Mouse (Mus musculus) kidney, postnatal 4 days (tissue): ENCODE data around the gene Pak1.
A peak's percentile ranks its signal among the peaks of the same experiment; 100 is the strongest.
"Not testable (repeated sequence)": the region's sequence is repeated elsewhere in the genome, so short reads cannot be mapped to it uniquely, and the experiment has no call there.

Source experiments
- DNase-seq, 2 experiments: peaks; one replicate each; pipeline ENCODE4 v3.0.0; 2021; ENCODE audit warnings: mixed read lengths in 2 of 2

Gene Pak1

DNA sequence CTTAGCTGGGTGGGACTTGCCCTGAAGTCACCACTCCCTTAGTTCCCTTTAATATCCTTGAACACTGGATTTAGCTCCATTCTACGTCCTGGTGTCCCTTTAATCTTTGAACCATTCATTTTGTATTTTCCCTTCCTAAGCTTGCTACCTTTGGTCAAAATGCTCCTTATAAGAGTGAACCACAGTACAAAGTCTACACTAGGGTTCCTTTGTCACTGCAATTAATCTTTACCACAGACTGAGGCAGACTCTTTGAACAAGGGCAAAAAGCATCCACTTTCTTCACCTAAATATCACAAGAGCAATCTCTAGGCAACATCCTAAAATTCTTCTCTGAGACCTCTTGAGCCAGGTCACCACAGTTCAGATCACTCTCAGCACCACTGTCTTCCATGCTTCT is 8.1 kb upstream of the Pak1 start:
- DNase-seq = no peak

DNA sequence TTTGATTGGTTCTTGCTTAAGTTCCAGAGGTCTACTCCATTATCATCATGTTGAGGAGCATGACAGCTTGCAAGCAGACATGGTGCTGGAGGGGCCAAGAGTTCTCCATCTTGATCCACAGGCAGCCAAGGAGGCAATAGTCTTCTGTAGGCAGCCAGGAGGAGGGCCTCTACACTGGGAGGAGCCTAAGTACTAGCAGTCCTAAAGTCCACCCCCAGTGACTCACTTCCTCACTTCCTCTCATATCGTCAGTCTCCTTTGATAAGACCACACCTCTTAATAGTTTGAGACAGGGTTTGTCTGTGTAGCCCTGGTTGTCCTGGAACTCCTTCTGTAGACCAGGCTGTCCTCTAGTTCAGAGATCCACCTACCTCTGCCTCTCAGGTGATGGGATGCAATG is 7.5 kb upstream of the Pak1 start:
- DNase-seq = no peak

DNA sequence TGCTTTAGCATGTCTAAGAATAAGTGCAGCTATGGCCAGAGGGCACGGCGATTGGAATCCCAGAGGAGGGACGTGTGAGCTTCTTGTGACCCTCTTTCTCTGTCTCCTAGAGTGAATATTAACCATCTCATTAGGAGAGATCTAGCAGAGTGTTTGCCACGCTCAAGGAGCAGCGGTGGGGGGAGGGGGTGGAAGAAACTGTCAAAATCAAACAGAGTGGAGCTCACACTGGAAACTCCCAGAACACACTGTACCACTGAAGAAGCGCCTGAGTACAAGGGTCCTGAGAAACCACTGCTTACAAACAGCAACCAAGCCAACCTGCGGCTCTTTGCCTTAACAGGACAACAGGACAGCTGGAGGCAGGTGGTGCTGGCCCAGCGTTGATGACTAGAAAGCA is 6.8 kb upstream of the Pak1 start:
- peak in 1 of 2 experiments; percentile 46 for DNase-seq

DNA sequence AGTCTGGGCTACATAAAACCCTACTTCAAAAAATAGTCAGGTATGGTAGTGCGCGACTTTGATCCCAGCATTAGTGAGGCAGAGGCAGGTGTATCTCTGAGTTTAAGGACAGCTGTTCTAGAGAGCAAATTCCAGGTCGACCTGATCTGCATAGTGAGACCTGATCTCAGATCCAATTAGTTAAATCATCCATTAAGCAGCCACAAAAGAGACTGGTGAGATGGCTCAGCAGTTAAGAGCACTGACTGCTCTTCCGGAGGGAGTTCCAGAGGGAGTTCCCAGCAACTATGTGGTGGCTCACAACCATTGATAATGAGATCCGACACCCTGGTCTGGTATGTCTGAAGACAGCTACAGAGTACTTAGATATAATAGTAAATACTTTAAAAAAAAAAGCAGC is 4.8 kb upstream of the Pak1 start:
- no peak for DNase-seq

DNA sequence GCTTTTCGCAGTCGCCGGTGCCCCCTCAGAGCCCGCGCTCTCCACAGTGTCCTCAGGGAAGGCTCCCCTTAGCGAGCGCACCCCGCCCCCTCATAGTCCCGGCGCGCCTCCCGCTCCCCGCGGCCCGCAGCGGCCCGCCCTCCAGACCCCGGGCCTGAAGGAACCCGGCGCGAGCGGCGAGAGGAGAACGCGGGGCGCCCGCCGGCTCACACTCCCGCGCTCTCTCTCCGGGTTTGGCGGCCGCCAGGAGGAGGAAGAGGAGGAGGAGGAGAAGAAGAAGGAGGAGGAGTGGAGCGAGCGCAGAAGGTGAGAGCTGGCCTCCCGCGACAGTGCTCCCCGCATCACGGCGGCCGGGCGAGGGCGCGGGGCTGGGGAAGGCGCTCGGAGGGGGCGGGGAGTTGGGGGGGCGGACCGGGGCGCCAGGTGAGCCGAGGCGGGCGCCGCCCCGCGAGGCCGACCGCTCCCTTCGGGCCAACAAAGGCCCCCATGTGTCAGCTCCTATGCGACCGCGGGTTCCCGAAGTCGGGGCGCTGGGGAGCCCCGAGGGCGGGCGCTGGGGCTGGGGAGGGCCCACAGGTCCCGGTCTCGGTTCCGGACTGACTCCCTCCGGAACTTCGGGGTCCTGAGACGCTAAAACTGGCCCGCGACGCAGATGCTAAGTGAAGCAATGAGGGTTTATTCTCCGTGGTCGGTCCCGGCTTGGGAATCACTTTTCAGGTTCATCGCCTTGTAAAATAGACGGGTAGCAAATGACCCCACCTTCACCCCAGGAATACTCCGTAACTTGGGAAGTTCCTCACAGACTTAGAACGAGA is 535 bp downstream of the Pak1 start:
- no peak for DNase-seq

DNA sequence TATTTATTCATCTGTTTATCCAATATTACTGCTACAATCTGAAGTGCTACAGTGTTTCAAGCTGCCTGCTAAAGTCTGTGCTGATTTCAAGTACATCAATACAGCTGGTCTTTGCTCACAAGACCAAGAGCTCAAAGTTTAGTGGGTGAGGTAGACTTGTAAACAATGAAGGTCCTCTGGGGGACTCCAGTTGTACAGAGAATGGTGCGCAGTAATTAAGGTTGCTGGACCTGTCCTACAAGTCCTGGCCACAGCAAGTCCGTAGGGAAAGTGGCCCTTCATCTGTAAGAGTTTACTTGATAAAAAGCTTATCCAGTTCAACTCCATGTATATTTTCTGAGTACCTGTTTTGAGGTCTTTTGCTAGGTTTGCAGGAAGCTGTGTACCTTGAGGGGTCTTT is 1.9 kb downstream of the Pak1 start:
- no peak for DNase-seq

DNA sequence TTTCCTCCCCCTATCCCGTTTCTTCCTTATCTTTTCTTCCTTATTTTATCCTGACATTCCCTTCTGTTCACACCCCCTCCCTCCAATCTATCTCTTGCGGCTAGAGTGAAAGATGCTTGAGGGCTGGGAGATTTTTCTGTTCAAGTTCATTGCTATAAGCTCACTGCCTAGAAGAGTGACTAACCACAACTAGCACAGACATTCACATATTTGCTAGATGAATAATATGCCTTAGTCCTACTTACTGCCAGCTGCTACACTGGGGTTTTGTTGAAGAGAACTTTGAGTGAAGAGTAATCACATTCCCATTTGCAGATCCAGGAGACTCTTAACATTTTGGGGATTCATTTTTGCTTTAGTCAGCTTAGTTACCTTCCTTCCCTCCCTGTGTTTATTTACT is 4.0 kb downstream of the Pak1 start:
- no peak for DNase-seq

DNA sequence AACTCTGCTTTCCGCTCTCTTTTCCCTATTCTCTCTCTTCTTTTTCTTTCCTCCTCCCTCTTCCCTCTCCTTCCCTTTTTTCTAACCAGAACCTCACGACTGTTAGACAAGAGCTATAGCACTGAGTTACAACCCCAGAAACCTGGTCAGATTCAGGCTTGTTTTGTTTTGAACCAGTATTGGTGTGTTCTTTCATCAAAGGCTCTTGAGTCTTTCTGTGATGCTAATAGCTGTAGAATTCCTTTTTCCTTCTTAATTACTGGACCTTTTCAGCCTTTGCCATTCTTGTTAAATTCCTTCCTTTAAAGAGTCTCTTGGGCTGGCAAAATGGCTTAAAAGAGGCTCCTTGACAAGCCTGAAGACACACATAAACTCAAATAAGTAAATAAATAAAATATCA is 14.8 kb downstream of the Pak1 start:
- no peak for DNase-seq

DNA sequence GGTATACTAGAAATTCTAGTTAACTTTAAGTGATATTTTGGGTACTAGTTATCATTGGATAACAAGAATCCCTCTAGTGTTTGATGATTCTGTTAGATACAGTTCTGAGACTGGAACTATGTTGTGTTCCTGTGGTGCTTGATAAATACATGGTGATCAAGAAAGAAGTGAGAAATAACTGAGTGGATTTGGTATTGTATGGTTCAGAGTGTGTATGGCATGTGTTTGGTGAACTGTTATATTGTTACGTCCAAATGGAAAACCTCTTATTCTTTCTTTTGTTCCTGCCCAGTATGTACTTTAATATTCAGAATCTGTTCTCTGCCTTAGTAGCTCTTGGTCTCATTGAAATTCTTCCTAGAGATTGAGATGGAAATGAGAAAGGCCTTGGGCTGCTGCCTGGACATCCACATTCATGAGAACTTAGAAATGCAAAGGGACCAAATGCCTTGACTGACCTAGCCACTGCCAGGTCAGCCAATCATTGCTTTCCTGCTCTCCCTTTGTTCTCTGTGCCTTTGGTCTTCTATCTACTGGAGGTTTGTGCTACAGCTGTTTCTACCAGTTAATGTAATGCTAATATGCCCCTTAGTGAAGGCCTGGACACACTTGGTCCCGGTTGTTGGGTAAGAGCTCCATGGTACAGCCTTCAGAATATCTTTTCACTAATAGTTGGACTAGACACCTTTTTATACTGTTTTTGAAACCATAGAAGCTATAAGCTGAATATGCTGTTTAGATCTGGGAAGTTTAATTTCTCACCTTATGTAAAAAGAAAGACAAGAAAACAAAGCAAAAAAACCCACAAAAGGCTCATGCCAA is 16.1 kb downstream of the Pak1 start:
- DNase-seq = no peak

DNA sequence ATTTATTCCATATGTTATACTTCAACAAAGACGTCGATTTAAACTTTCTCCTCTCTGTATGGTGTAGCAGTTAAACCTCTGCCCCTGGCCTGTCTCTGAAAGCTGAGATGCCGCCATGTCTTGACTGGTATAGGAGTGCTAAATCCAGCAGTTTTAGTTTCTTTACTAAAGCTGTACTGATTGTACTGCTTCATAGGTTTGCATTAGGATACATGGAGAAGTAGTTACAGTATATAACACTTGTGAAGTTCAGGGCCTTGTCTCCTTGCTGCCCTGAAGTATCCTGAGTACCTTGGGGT is 16.7 kb downstream of the Pak1 start:
- no peak for DNase-seq

DNA sequence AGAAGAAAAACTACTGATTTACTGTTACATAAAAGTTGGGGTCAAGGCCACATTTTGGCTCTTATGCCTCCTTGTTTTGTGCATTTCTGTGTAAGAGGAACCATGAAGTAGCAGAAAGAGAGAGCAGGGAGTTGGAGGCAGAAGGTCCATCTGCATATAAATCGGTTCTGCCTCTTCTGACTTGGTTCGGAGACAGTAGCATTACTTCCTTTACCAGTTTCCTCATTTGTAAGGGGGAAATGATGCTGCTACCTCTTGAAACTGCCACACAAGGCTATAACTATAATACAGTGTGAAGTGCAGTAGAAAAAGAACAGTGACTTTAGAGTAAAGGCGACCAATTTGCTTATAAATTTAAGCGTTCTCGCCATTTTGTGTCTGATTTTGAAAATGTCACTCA is 21.0 kb downstream of the Pak1 start:
- DNase-seq = no peak

DNA sequence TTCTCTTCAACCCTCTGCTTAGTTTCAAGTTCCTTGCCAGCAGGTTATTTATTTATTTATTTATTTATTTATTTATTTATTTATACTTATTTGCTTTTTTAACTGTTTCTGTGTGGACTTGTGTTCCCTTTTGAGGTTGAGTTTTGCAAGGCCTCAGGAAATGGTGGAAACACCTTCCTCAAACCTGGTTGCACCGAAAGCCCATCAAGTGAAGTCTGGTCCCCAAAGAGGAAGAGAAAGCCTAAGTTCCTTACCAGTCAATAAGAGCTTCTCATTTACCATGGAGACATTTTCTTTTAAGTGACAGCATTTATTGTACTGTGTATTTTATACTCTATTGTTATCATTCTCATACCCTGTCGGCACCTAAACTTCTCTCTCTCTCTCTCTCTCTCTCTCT is 33.5 kb downstream of the Pak1 start:
- no peak for DNase-seq

DNA sequence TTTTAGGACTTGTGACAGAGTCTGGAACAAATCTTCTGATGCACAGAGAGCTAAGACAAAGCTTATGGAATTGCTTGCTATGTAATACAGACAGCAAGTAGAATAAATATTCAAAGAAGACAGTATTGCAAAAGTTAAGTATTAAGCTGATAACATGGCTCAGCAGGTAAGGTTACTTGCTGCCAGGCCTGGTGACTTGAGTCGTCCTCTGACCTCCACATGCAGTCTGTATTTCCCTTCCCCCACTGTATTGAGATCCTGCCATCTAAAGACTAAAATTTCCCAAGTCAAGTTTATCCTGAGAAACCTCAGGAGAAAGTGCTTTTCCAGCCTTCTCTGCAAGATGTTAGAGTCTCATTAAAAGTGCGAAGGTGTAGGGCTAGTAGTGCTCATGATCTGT is 40.8 kb downstream of the Pak1 start:
- DNase-seq = no peak

DNA sequence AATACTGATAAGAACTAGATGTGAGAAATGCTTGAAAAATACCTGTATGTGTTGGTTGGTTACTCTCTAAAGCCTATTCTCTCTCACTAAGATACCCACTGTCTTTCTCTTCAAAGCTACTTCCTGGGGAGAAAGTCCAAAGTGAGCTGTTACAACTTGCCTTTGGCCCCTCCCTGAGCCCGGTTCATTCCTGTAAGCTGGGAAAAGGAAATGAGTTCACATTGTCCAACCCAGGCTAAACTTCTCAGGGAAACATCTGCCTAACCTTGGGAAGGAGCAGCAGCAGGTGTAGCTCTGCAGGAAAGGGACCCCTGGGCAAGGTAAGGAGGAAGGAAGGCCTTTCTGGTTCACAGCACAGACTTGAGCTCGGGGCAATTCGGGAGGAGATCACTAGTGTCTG is 42.4 kb downstream of the Pak1 start:
- DNase-seq = peak; percentile 3 to 24

DNA sequence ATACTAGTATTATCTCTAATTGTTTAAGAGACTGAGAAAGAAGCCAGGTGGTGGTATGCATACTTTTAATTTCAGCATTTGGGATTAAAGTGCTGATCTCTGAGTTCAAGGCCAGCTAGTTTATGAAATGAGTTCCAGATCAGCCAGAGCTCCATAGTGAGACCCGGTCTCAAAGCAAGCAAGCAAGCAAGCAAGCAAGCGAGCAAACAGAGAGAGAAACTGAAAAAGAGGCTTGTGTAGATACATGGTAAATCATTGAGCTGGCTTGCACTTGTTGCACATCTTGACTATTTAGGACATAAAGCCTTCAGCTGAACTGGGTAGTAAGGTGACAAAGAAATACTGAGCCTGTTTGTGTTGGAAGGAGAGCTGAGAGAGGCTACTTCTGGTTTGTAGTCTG is 44.6 kb downstream of the Pak1 start:
- no peak for DNase-seq

DNA sequence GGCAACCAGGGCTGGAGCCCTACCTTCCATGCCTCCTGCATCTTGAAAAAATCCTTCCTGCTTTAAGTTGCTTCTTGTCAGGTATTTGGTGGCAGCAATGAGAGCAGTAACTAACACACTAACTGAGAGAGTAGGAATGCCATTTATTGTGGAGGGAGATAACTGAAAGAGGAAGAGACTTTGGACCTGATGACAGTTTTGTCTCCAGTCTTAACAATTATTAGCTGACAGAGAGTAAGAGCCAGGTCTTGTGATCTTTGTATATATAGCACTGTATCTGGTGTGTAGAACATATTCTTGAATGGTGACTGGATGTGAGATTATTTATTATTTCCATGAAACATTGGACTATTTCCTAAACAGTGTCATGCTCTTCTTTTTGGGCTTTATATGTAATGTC is 50.2 kb downstream of the Pak1 start:
- no peak for DNase-seq

DNA sequence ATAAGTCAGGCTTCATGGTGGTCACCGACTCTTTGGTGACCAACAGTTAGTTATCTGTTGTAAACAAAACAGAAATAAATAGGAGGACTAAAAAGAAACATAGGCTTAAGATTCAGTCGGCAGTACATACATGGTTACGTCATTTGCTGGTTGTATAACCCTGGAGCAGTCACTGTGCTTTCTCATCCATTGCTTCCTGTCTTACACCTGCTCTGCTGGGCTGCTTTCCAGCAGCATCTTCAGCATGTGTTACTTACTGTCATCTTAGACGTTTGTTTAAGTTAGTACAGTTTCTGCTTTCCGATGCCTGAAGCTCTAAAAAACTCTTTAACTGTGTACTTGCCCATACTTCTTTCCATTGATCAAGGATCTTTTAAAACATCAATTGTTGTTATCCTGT is 53.0 kb downstream of the Pak1 start:
- no peak for DNase-seq

DNA sequence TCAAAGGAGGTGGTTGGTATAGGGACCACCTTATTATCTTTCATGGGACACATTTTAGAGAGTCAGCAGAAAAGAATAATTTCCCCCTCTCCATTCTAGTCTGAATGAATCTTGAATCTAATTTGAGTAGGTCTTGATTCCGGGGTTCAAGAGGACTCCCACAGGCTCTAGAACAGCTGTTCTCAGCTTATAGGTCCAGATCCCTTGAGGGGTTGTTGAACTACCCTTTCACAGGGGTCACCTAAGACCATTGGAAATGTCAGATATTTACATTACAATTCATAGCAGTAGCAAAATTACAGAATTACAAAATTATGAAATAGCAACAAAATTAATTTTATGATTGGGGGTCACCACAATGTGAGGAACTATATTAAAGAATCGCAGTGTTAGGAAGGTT is 54.0 kb downstream of the Pak1 start:
- no peak for DNase-seq

DNA sequence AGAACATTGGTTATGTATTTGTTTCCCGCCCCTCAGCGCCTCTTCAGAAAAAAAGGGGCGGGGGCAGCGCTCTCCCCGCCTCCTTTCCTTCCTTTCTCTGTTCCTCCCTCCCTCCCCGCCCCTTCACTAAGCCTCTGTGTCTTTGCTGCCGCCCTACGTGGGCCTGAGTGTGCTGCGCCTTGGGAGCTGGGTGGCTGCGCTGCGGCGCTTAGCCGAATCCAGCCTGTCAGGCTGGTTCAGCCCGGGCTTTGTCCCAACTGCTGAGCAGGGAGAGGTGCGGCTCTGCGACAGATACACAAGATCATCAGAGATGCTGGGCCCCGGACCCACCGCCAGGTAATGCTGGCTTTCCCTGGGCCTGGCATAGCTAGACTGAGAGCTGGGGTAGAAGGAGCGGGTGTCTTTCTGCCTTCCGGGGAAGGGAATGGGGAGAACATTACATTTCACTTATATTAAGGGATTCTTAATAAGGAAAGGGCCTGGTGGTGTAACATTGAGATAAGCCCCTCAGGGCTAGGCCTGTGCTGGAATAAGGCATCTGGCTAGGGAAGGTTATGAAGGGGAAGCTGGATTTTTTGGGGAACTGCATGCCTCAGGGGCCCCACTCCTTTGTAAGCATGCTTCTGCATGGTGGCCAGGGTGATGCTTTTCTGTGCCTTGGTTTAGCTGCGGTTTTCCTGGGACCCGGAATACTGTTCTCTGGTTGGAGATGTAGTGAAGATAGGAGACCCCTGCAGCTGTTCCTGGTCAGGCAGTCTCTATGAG is 54.6 kb downstream of the Pak1 start:
- DNase-seq = peak; percentile 74 to 85

DNA sequence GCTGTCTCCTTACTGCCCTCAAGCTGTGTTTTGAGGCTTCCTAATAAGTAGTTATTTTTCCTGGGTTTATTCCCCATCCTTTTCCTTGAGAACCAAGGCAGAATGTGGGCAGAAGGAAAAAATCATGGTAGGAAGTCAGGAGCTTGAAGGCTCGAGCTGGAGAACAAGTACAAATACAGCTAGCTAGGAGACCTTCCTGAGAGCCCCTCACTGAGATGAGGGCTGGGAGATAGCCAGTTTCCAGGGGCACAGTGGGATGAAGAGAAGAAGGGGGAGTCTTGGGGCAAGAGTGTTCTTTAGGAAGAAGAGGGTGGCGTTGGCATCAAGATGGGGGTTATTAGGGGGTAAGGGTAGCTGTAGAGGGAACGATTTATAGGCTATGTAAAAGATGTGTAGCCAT is 56.1 kb downstream of the Pak1 start:
- no peak for DNase-seq

DNA sequence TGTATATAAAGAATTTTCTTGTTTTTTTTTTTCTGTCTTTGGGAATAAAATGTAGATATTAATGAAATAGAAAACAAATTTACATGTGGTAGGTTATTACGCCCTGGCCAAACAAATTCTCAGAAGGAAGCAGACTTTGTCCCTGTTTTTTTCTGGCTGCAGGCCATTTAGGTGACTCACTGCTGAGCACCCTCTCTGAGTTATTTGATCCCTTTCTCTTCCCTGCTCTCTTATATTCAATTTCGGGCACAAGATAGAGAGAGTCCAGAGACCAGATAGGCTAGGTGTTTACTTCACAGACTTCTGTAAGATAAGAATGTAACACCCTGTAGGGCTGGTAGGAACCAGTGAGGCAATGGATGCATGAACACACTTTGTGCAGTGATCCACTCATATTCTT is 57.2 kb downstream of the Pak1 start:
- DNase-seq = no peak

DNA sequence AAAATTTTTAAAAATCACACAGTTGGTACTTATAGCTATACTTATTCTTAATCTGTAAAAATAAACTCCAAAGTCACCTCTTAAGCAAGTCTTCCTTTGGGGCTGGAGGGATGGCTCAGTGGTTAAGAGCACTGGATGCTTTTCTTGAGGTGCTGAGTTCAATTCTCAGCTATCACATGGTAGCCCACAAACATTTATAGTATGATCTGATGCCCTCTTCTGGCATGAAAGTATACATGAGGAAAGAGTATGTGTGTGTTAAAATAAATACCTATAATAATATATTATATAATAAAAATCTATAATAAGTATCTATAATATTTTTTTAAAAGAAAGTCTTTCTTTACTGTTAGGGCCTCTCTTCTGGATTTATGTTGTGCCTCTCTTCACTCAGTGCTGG is 58.2 kb downstream of the Pak1 start:
- no peak for DNase-seq

DNA sequence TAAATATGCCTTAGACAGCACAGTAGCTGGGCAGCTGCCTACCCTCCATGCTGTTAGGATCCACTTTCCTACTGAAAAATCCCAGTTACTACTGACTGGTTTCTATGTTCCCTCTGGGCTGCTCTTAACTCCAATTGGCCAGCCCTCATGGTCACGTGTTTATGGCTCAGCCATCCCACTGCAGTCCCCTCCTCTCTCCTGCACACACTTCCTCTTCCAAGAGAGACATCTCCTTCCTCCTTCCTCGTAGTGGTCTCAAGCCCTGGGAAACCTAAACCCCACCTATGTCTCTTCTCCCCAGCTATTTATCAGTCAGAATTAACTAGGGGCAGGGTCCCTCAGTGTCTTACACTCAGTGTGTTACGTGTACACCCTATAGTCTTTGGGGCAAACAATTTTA is 61.2 kb downstream of the Pak1 start:
- DNase-seq = not testable (repeated sequence)

DNA sequence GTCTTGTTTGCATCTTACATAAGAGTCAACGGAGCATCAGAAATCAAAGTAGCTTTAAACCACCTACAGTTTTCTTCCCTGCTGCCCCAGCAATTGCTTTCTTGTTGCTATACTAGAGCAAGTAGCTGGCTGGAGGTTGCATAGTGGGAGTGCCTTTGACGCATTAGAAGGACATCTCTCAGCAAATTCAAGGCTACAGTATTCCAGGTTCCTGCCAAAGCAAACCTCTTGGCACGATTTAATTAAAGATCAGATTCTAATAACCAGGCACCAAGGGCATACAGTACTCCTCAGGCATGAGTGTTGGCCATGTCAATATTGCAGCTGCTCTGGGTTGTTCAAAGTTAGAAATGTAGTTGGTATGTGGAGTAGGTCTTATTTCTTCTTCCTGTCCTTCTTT is 62.0 kb downstream of the Pak1 start:
- DNase-seq = peak in 1 of 2 experiments; percentile 6
